Mouse (Mus musculus) limb, embryonic 14.5 days (tissue): ENCODE results near the gene Esrrg. TPM values are rescaled to one million over a fixed set of nuclear protein-coding genes. Genes with fewer than 3 reads are reported as not detected.

Source experiments
- ATAC-seq: fragments of 200-750 bp; cut with Nextera tagmentation; 2 replicates; pipeline ENCODE4 v1.8.0; 2017; ENCODE audit warnings: low read depth, moderate number of reproducible peaks, moderate TSS enrichment; ENCODE audit not compliant: low FRiP score
- DNase-seq: peaks from one replicate; pipeline ENCODE4 v3.0.0-alpha.2; 2015; ENCODE audit warnings: low spot score
- H3K27ac ChIP-seq: fragments of 300-500 bp; sonication (generic); replicated peaks from 2 replicates; pipeline ENCODE4 v1.5.1; 2014; ENCODE audit warnings: low read depth, mild to moderate bottlenecking, low read length, moderate library complexity, mixed read lengths
- H3K27me3 ChIP-seq: fragments of 300-500 bp; sonication (generic); 2 replicates; pipeline ENCODE4 v1.6.1; 2014; ENCODE audit warnings: low read length, mixed read lengths; ENCODE audit not compliant: control insufficient read depth, insufficient read depth
- H3K36me3 ChIP-seq: fragments of 300-500 bp; sonication (generic); 2 replicates; pipeline ENCODE4 v1.6.1; 2014; ENCODE audit warnings: mild to moderate bottlenecking, low read length, moderate library complexity, mixed read lengths; ENCODE audit not compliant: control insufficient read depth, insufficient read depth
- H3K4me1 ChIP-seq: fragments of 300-500 bp; sonication (generic); 2 replicates; pipeline ENCODE4 v1.6.1; 2014; ENCODE audit warnings: antibody characterized with exemption, low read length, mixed read lengths; ENCODE audit not compliant: control insufficient read depth, insufficient read depth
- H3K4me2 ChIP-seq: fragments of 300-500 bp; sonication (generic); replicated peaks from 2 replicates; pipeline ENCODE4 v1.6.1; 2014; ENCODE audit warnings: low read depth, mild to moderate bottlenecking, low read length, moderate library complexity; ENCODE audit not compliant: severe bottlenecking
- H3K4me3 ChIP-seq: fragments of 300-500 bp; sonication (generic); replicated peaks from 2 replicates; pipeline ENCODE4 v1.5.1; 2014; ENCODE audit warnings: low read length
- H3K9ac ChIP-seq: fragments of 300-500 bp; sonication (generic); 2 replicates; pipeline ENCODE4 v1.6.1; 2014; ENCODE audit warnings: mild to moderate bottlenecking, low read depth, low read length, moderate library complexity; ENCODE audit not compliant: severe bottlenecking
- H3K9me3 ChIP-seq: fragments of 300-500 bp; sonication (generic); 2 replicates; pipeline ENCODE4 v1.6.1; 2016; ENCODE audit warnings: low read length; ENCODE audit not compliant: control insufficient read depth
- POLR2A ChIP-seq: fragments of 200-500 bp; IDR thresholded peaks from 2 replicates; pipeline ENCODE4 v1.8.0; 2012; ENCODE audit warnings: inconsistent platforms, mild to moderate bottlenecking, moderate library complexity, borderline replicate concordance; ENCODE audit not compliant: insufficient read depth, insufficient read length; ENCODE audit errors: extremely low read depth
- WGBS: fragments of 180-500 bp; shearing (Covaris S2); extraction: QIAGEN DNeasy Blood & Tissue Kit; methylation state at CpG from one replicate; pipeline ENCODE4 v1.1.7; 2014; 5-methylcytosine and 5-hydroxymethylcytosine counted together
- polyA plus RNA-seq, 2 experiments: library from polyadenylated mRNA; depleted of rRNA in 1 of 2; stranded (reverse) in 1 of 2; unstranded in 1 of 2; fragments of >200 nt; fragmentation: Nextera tagmentation in 1 of 2; extraction: Ambion mirVana in 1 of 2; gene quantifications; 2 replicates each; pipeline versions ENCODE4 v1.2.1 to v1.2.3; 2012 to 2014

Esrrg gene
- polyA plus RNA-seq, 2 experiments = 1.1 to 1.5 TPM

DNA sequence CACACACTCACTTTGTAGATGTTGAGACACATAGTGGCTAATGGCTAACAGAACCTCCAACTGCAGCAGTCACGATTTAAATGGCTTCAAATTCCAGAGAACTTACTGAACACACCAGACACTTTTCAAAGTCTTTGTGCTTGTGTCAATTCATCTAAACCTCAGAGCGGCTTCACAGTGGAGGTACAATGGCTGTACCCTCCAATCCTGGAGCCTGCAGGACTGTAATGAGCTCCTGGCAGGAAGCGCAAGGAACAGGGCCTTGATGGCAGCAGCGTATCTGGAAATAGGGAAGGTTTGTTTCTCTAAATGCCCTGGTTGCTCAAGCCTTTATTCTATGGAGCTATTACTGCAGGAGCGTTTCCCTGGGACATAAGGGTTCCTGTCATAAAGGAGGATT is 63.9 kb downstream of the Esrrg start:
- WGBS = 45% methylated on average over 5 of the region's 5 CpGs
- TF ChIP-seq POLR2A = no peak
- H3K4me2 ChIP-seq = no peak overlapping the region
- no peak overlapping the region for H3K4me3 ChIP-seq
- H3K4me1 ChIP-seq = no peaks in the 10 kb centered on the region
- H3K9me3 ChIP-seq = no peaks in the 10 kb centered on the region
- ATAC-seq = no peak
- no peak for DNase-seq
- no peaks in the 10 kb centered on the region for H3K27me3 ChIP-seq
- no peaks in the 10 kb centered on the region for H3K36me3 ChIP-seq
- no peak overlapping the region for H3K27ac ChIP-seq
- H3K9ac ChIP-seq = no peak overlapping the region

DNA sequence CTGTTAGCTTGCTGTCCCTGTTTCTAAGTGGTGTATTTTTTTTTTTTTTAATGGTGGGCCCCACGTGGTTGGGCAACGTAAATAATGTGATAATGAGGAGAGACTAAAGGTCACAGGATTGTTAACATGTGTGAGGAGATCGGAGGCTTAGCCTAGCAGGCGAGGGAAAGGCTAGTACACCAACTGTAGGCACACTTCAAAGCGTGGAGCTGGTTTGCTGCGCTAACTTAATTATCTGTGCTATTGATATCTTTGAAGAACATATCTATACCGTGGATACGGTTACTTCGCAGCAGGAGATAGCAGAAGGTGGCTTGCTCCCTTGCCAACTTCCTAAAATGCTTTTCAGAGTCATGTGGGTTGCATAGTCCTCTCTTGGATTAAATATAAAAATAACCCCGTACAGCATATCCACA is 66.2 kb downstream of the Esrrg start:
- no peak for TF ChIP-seq POLR2A
- peak; percentile 73; the same call in 1 of the 2 replicates for ATAC-seq
- no peaks in the 10 kb centered on the region for H3K36me3 ChIP-seq
- WGBS = 17% methylated on average over 10 of the region's 10 CpGs
- no peaks in the 10 kb centered on the region for H3K4me1 ChIP-seq
- no peak overlapping the region for H3K27ac ChIP-seq
- no peaks in the 10 kb centered on the region for H3K9me3 ChIP-seq
- no peak overlapping the region for H3K4me3 ChIP-seq
- H3K27me3 ChIP-seq = no peaks in the 10 kb centered on the region
- no peak for DNase-seq
- H3K9ac ChIP-seq = no peak overlapping the region
- H3K4me2 ChIP-seq = no peak overlapping the region

GRCm38 (mm10) chr1:187676626-187677025 is 68.0 kb downstream of the Esrrg start:
- Histone ChIP-seq H3K27ac (no peak overlapping the region), H3K4me2 (no peak overlapping the region), H3K4me1 (no peaks in the 10 kb centered on the region), H3K27me3 (no peaks in the 10 kb centered on the region), H3K9me3 (no peaks in the 10 kb centered on the region), H3K36me3 (no peaks in the 10 kb centered on the region), H3K4me3 (no peak overlapping the region), H3K9ac (no peak overlapping the region)
- 39% methylated on average over 10 of the region's 10 CpGs for WGBS
- ATAC-seq = no peak
- TF ChIP-seq POLR2A = no peak
- DNase-seq = no peak

DNA sequence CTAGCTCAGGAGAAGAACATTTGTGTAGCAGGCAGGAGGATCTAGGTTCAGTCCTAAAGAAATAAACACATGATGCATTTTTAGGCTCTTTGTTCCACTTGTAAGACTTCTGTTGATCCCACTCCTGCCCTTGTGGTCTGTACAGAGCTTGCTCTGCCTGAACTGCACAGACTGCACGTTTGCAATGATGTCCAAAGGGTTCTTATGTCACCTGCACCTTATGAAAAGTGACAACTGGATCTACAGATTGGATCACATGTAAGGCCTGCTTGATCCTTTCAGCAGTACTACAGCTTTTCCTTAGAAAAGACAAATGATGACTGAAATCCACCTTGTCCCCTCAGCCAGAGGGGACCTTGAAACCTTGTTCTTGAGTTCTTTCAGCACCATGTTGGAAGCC is 70.7 kb downstream of the Esrrg start:
- Histone ChIP-seq H3K4me2 (no peak overlapping the region), H3K27me3 (no peaks in the 10 kb centered on the region), H3K27ac (no peak overlapping the region), H3K36me3 (no peaks in the 10 kb centered on the region), H3K4me3 (no peak overlapping the region), H3K9ac (no peak overlapping the region), H3K9me3 (no peaks in the 10 kb centered on the region), H3K4me1 (no peaks in the 10 kb centered on the region)
- no peak for TF ChIP-seq POLR2A
- ATAC-seq = no peak
- no peak for DNase-seq
- 84% methylated on average over 1 of the region's 1 CpGs for whole genome bisulfite sequencing

GRCm38 (mm10) chr1:187684519-187684918 is 75.9 kb downstream of the Esrrg start:
- DNase-seq (no peak), ATAC-seq (no peak)
- no peaks in the 10 kb centered on the region for H3K36me3 ChIP-seq
- no peak overlapping the region for H3K4me3 ChIP-seq
- no peak overlapping the region for H3K4me2 ChIP-seq
- no peaks in the 10 kb centered on the region for H3K9me3 ChIP-seq
- 75% methylated on average over 4 of the region's 4 CpGs for WGBS
- TF ChIP-seq POLR2A = no peak
- H3K27me3 ChIP-seq = no peaks in the 10 kb centered on the region
- no peak overlapping the region for H3K27ac ChIP-seq
- no peak overlapping the region for H3K9ac ChIP-seq
- no peaks in the 10 kb centered on the region for H3K4me1 ChIP-seq
